Mouse (Mus musculus) stomach, embryonic 15.5 days (tissue): ENCODE results near the gene Vmn1r85. TPM values are rescaled to one million over a fixed set of nuclear protein-coding genes. Genes with fewer than 3 reads are reported as not detected.

Source experiments
- ATAC-seq: fragments of 200-750 bp; cut with Nextera tagmentation; 2 replicates; pipeline ENCODE4 v1.8.0; 2017; ENCODE audit warnings: low read depth, moderate number of reproducible peaks, moderate TSS enrichment; ENCODE audit not compliant: insufficient read depth, low FRiP score
- H3K27ac ChIP-seq: fragments of 300-500 bp; sonication (generic); 2 replicates; pipeline ENCODE4 v1.5.1; 2015; ENCODE audit warnings: mild to moderate bottlenecking, inconsistent platforms
- H3K27me3 ChIP-seq: fragments of 300-500 bp; sonication (generic); replicated peaks from 2 replicates; pipeline ENCODE4 v1.6.1; 2015; ENCODE audit warnings: inconsistent platforms
- H3K36me3 ChIP-seq: fragments of 300-500 bp; sonication (generic); 2 replicates; pipeline ENCODE4 v1.6.1; 2015; ENCODE audit warnings: inconsistent platforms
- H3K4me1 ChIP-seq: fragments of 300-500 bp; sonication (generic); 2 replicates; pipeline ENCODE4 v1.6.1; 2015; ENCODE audit warnings: inconsistent platforms
- H3K4me2 ChIP-seq: fragments of 300-500 bp; sonication (generic); 2 replicates; pipeline ENCODE4 v1.6.1; 2015; ENCODE audit warnings: mild to moderate bottlenecking, inconsistent platforms
- H3K4me3 ChIP-seq: fragments of 300-500 bp; sonication (generic); replicated peaks from 2 replicates; pipeline ENCODE4 v1.5.1; 2015; ENCODE audit warnings: inconsistent platforms
- H3K9ac ChIP-seq: fragments of 300-500 bp; sonication (generic); 2 replicates; pipeline ENCODE4 v1.6.1; 2015; ENCODE audit warnings: inconsistent platforms
- H3K9me3 ChIP-seq: fragments of 300-500 bp; sonication (generic); 2 replicates; pipeline ENCODE4 v1.6.1; 2016; ENCODE audit warnings: inconsistent platforms
- WGBS: fragments of 180-500 bp; shearing (Covaris S2); methylation state at CpG from one replicate; pipeline ENCODE4 v1.1.7; 2015; 5-methylcytosine and 5-hydroxymethylcytosine counted together
- polyA plus RNA-seq: library from polyadenylated mRNA; unstranded; fragments of >200 nt; fragmentation: Nextera tagmentation; extraction: Ambion mirVana; gene quantifications from 2 replicates; pipeline ENCODE4 v1.2.1, GENCODE M21; 2015

The Vmn1r85 gene
- polyA plus RNA-seq, 1 experiment from 2014 or later: not detected

GRCm38 (mm10) chr7:13053501-13053900 lies 41.5 kb downstream of the Vmn1r85 start:
- Histone ChIP-seq H3K27ac (no peak overlapping the region), H3K9me3 (no peaks in the 10 kb centered on the region), H3K27me3 (no peaks in the 10 kb centered on the region), H3K36me3 (no peaks in the 10 kb centered on the region), H3K4me3 (peak overlapping the region; percentile 59), H3K4me1 (peaks cover 4% of the 10 kb centered on the region; the same call in 1 of the 2 replicates), H3K9ac (no peak overlapping the region), H3K4me2 (peak overlapping the region; percentile 64)
- WGBS: 88% methylated on average over 2 of the region's 2 CpGs
- ATAC-seq: no peak

GRCm38 (mm10) chr7:13053001-13053400 lies 42.0 kb downstream of the Vmn1r85 start:
- Histone ChIP-seq H3K27me3 (no peaks in the 10 kb centered on the region), H3K4me2 (no peak overlapping the region), H3K9me3 (no peaks in the 10 kb centered on the region), H3K27ac (no peak overlapping the region), H3K9ac (no peak overlapping the region), H3K36me3 (no peaks in the 10 kb centered on the region), H3K4me1 (peaks cover 4% of the 10 kb centered on the region; the same call in 1 of the 2 replicates), H3K4me3 (no peak overlapping the region)
- ATAC-seq: no peak
- WGBS: 87% methylated on average over 13 of the region's 13 CpGs

- 2% methylated on average over 2 of the region's 2 CpGs for WGBS
- no peaks in the 10 kb centered on the region for H3K36me3 ChIP-seq
- H3K4me2 ChIP-seq: no peak overlapping the region
- no peak overlapping the region for H3K4me3 ChIP-seq
- ATAC-seq: peak; percentile 52; the same call in 1 of the 2 replicates
- peaks cover 40% of the 10 kb centered on the region for H3K27me3 ChIP-seq
- H3K27ac ChIP-seq: no peak overlapping the region
- peaks cover 12% of the 10 kb centered on the region for H3K4me1 ChIP-seq
- no peak overlapping the region for H3K9ac ChIP-seq
- no peaks in the 10 kb centered on the region for H3K9me3 ChIP-seq
These were observed 48.9 kb downstream of the Vmn1r85 start for GRCm38 (mm10) chr7:13046084-13046483.

GRCm38 (mm10) chr7:13044254-13044625 lies 50.7 kb downstream of the Vmn1r85 start:
- H3K27ac ChIP-seq: no peak overlapping the region
- 6% methylated on average over 23 of the region's 23 CpGs for WGBS
- peak overlapping the region; percentile 98 for H3K4me2 ChIP-seq
- no peaks in the 10 kb centered on the region for H3K36me3 ChIP-seq
- peaks cover 40% of the 10 kb centered on the region for H3K27me3 ChIP-seq
- peak overlapping the region; percentile 24; the same call in 1 of the 2 replicates for H3K9ac ChIP-seq
- ATAC-seq: no peak
- H3K4me3 ChIP-seq: peak overlapping the region; percentile 47
- no peaks in the 10 kb centered on the region for H3K9me3 ChIP-seq
- peaks cover 14% of the 10 kb centered on the region for H3K4me1 ChIP-seq

GRCm38 (mm10) chr7:13043445-13044253 lies 51.3 kb downstream of the Vmn1r85 start:
- no peaks in the 10 kb centered on the region for H3K9me3 ChIP-seq
- peaks cover 40% of the 10 kb centered on the region for H3K27me3 ChIP-seq
- peak overlapping the region; percentile 98 for H3K4me2 ChIP-seq
- H3K36me3 ChIP-seq: no peaks in the 10 kb centered on the region
- peaks cover 18% of the 10 kb centered on the region for H3K4me1 ChIP-seq
- WGBS: 7% methylated on average over 88 of the region's 88 CpGs
- ATAC-seq: 0 out of 2 replicates have a peak, but pooled peaks have one; percentile 28
- no peak overlapping the region for H3K27ac ChIP-seq
- H3K9ac ChIP-seq: peak overlapping the region; percentile 24; the same call in 1 of the 2 replicates
- H3K4me3 ChIP-seq: peak overlapping the region; percentile 47

GRCm38 (mm10) chr7:13043120-13043444 lies 51.9 kb downstream of the Vmn1r85 start:
- Histone ChIP-seq H3K9me3 (no peaks in the 10 kb centered on the region), H3K27ac (no peak overlapping the region), H3K27me3 (peaks cover 40% of the 10 kb centered on the region), H3K36me3 (no peaks in the 10 kb centered on the region), H3K4me3 (peak overlapping the region; percentile 47; the same call in 1 of the 2 replicates), H3K4me2 (peak overlapping the region; percentile 98), H3K9ac (no peak overlapping the region), H3K4me1 (peaks cover 18% of the 10 kb centered on the region)
- ATAC-seq: no peak
- 51% methylated on average over 16 of the region's 16 CpGs for WGBS

- H3K9ac ChIP-seq: no peak overlapping the region
- no peak overlapping the region for H3K4me2 ChIP-seq
- ATAC-seq: no peak
- no peaks in the 10 kb centered on the region for H3K36me3 ChIP-seq
- H3K27ac ChIP-seq: no peak overlapping the region
- no peak overlapping the region for H3K4me3 ChIP-seq
- 79% methylated on average over 6 of the region's 6 CpGs for WGBS
- H3K9me3 ChIP-seq: no peaks in the 10 kb centered on the region
- H3K27me3 ChIP-seq: peaks cover 40% of the 10 kb centered on the region
- peaks cover 18% of the 10 kb centered on the region for H3K4me1 ChIP-seq
These were observed 52.5 kb downstream of the Vmn1r85 start for GRCm38 (mm10) chr7:13042511-13042910.

GRCm38 (mm10) chr7:13041256-13041655 lies 53.7 kb downstream of the Vmn1r85 start:
- Histone ChIP-seq H3K9me3 (no peaks in the 10 kb centered on the region), H3K4me2 (no peak overlapping the region), H3K27me3 (peaks cover 40% of the 10 kb centered on the region), H3K9ac (no peak overlapping the region), H3K27ac (no peak overlapping the region), H3K4me3 (no peak overlapping the region), H3K4me1 (peaks cover 24% of the 10 kb centered on the region), H3K36me3 (peaks cover under 1% of the 10 kb centered on the region; the same call in 1 of the 2 replicates)
- WGBS: 68% methylated on average over 1 of the region's 1 CpGs
- no peak for ATAC-seq

- ATAC-seq: no peak
- Histone ChIP-seq H3K27ac (no peak overlapping the region), H3K9me3 (no peaks in the 10 kb centered on the region), H3K36me3 (peaks cover 14% of the 10 kb centered on the region), H3K4me3 (peak overlapping the region; percentile 84; the same call in 1 of the 2 replicates), H3K9ac (peak overlapping the region; percentile 99; the same call in 1 of the 2 replicates), H3K4me1 (peaks cover 36% of the 10 kb centered on the region), H3K4me2 (peak overlapping the region; percentile 75), H3K27me3 (peaks cover 28% of the 10 kb centered on the region)
- 70% methylated on average over 1 of the region's 1 CpGs for WGBS
These were observed 55.8 kb downstream of the Vmn1r85 start for GRCm38 (mm10) chr7:13039181-13039580.

- Histone ChIP-seq H3K9me3 (no peaks in the 10 kb centered on the region), H3K4me3 (peak overlapping the region; percentile 84), H3K27me3 (peaks cover 24% of the 10 kb centered on the region), H3K36me3 (peaks cover 14% of the 10 kb centered on the region), H3K4me2 (peak overlapping the region; percentile 75), H3K27ac (peak overlapping the region; percentile 100), H3K9ac (peak overlapping the region; percentile 99; the same call in 1 of the 2 replicates), H3K4me1 (peaks cover 33% of the 10 kb centered on the region)
- 18% methylated on average over 15 of the region's 15 CpGs for WGBS
- no peak for ATAC-seq
These were observed 56.3 kb downstream of the Vmn1r85 start for GRCm38 (mm10) chr7:13038621-13039169.

GRCm38 (mm10) chr7:13037901-13038555 lies 56.9 kb downstream of the Vmn1r85 start, which contains the start of gene Ube2m:
Ube2m (minus strand) TSS chr7:13038275.
- H3K27ac ChIP-seq: peak within 1 kb of the TSS; percentile 100
- H3K4me1 ChIP-seq: peaks cover 35% of the 10 kb centered on the region
- H3K27me3 ChIP-seq: peaks cover 17% of the 10 kb centered on the region
- peak within 1 kb of the TSS; percentile 75 for H3K4me2 ChIP-seq
- H3K4me3 ChIP-seq: peak within 1 kb of the TSS; percentile 84
- WGBS: under 1% methylated on average over 52 of the region's 65 CpGs
- no peaks in the 10 kb centered on the region for H3K9me3 ChIP-seq
- peaks cover 14% of the 10 kb centered on the region for H3K36me3 ChIP-seq
- peak within 1 kb of the TSS; percentile 99 for H3K9ac ChIP-seq
- peak; percentile 91 for ATAC-seq
